Mouse (Mus musculus) adrenal gland, postnatal 25 days (tissue): ENCODE results near the gene Cdk14. TPM values are rescaled to one million over a fixed set of nuclear protein-coding genes. Genes with fewer than 3 reads are reported as not detected.
A peak's percentile ranks its signal among the peaks of the same experiment; 100 is the strongest.

Source experiments
- DNase-seq: peaks from one replicate; pipeline ENCODE4 v3.0.0; 2021; ENCODE audit warnings: mixed read lengths
- long read RNA-seq: library from polyadenylated mRNA; stranded (forward); transcript quantifications from one replicate; pipeline ENCODE4 v2.0.0, GENCODE M21; 2021
- total RNA-seq: library from RNA; stranded (reverse); gene quantifications from 2 replicates; pipeline ENCODE4 v1.2.3, GENCODE M21; 2021

The Cdk14 gene
- 8.5 and 9.4 TPM in 2 replicates for total RNA-seq
- long read RNA-seq, full-length matches to known transcripts = 2 of 4 reads
- long read RNA-seq, partial matches to known transcripts = 0 of 4 reads
- long read RNA-seq, other reads (novel, unspliced or antisense) = 2 of 4 reads

GRCm38 (mm10) chr5:5419992-5420455 is at the start of gene Cdk14:
Gene Cdk14, minus strand, starts transcription at chr5:5420312.
- no peak for DNase-seq

- DNase-seq = no peak
Observed at GRCm38 (mm10) chr5:5465256-5465655, 45.1 kb upstream of the Cdk14 start.

- DNase-seq = no peak
Observed at GRCm38 (mm10) chr5:5431746-5432438, 11.8 kb upstream of the Cdk14 start.

GRCm38 (mm10) chr5:5423723-5424171 is 3.6 kb upstream of the Cdk14 start:
- DNase-seq = no peak

- DNase-seq = no peak
Observed at GRCm38 (mm10) chr5:5423081-5423480, 3.0 kb upstream of the Cdk14 start.

- no peak for DNase-seq
Observed at GRCm38 (mm10) chr5:5421439-5421838, 1.3 kb upstream of the Cdk14 start.

GRCm38 (mm10) chr5:5419253-5419652 is 859 bp downstream of the Cdk14 start:
- no peak for DNase-seq

- DNase-seq = no peak
Observed at GRCm38 (mm10) chr5:5414835-5415234, 5.3 kb downstream of the Cdk14 start.

- DNase-seq = no peak
Observed at GRCm38 (mm10) chr5:5411886-5412285, 8.2 kb downstream of the Cdk14 start.

GRCm38 (mm10) chr5:5401986-5402385 is 18.1 kb downstream of the Cdk14 start:
- DNase-seq = no peak

GRCm38 (mm10) chr5:5392786-5393185 is 27.3 kb downstream of the Cdk14 start:
- no peak for DNase-seq

GRCm38 (mm10) chr5:5380731-5381718 is 39.1 kb downstream of the Cdk14 start:
- no peak for DNase-seq

- peak; percentile 72 for DNase-seq
Observed at GRCm38 (mm10) chr5:5379870-5380730, 40.0 kb downstream of the Cdk14 start.

GRCm38 (mm10) chr5:5379501-5379869 is 40.6 kb downstream of the Cdk14 start:
- DNase-seq = no peak

- no peak for DNase-seq
Observed at GRCm38 (mm10) chr5:5374393-5374792, 45.7 kb downstream of the Cdk14 start.

GRCm38 (mm10) chr5:5373541-5373940 is 46.6 kb downstream of the Cdk14 start:
- DNase-seq = no peak

- no peak for DNase-seq
Observed at GRCm38 (mm10) chr5:5372936-5373335, 47.2 kb downstream of the Cdk14 start.

GRCm38 (mm10) chr5:5372354-5372753 is 47.8 kb downstream of the Cdk14 start:
- DNase-seq = no peak

- no peak for DNase-seq
Observed at GRCm38 (mm10) chr5:5370322-5371082, 49.6 kb downstream of the Cdk14 start.

- no peak for DNase-seq
Observed at GRCm38 (mm10) chr5:5368389-5369164, 51.5 kb downstream of the Cdk14 start.
